Mouse (Mus musculus): ENCODE measurements around the gene Stt3a. TPM values are rescaled to one million over a fixed set of nuclear protein-coding genes. Genes with fewer than 3 reads are reported as not detected.

Gene Stt3a
- total and polyA plus RNA-seq, 2 experiments = 129 to 135 TPM

- Histone ChIP-seq H3K9ac (ENCODE audit: low read depth, low read length) (no peak overlapping the region), H3K79me2 (ENCODE audit: control insufficient read depth, insufficient read depth, low read length) (no peaks in the 10 kb centered on the region), H3K27ac (replicated peaks; ENCODE audit: insufficient read depth, low read depth, low read length) (no peak overlapping the region), H3K27me3 (ENCODE audit: control insufficient read depth, insufficient read depth, low read length) (no peaks in the 10 kb centered on the region), H3K4me1 (ENCODE audit: control insufficient read depth, insufficient read depth, low read length) (peaks cover 9% of the 10 kb centered on the region), H3K36me3 (ENCODE audit: control insufficient read depth, insufficient read depth, low read length) (no peaks in the 10 kb centered on the region), H3K4me3 (ENCODE audit: insufficient read depth, low read depth, low read length) (no peak overlapping the region)
- no peak for TF ChIP-seq POLR2A (IDR thresholded peaks at IDR 0.05; ENCODE audit: extremely low read depth, insufficient read depth, low read length)
- TF ChIP-seq CTCF (IDR thresholded peaks at IDR 0.05; ENCODE audit: low read depth, low read length) = no peak
- 81% methylated on average over 6 of the region's 6 CpGs for WGBS
- no peak for DNase-seq (ENCODE audit: extremely low read depth, low read depth, low spot score)
These were observed 35.9 kb upstream of the Stt3a start for GRCm38 (mm10) chr9:36803386-36803785.

GRCm38 (mm10) chr9:36802951-36803350, 35.5 kb upstream of the Stt3a start:
- WGBS = 86% methylated on average over 3 of the region's 3 CpGs
- no peak overlapping the region for H3K4me3 ChIP-seq (ENCODE audit: insufficient read depth, low read depth, low read length)
- H3K9ac ChIP-seq (ENCODE audit: low read depth, low read length) = no peak overlapping the region
- H3K79me2 ChIP-seq (ENCODE audit: control insufficient read depth, insufficient read depth, low read length) = no peaks in the 10 kb centered on the region
- peaks cover 9% of the 10 kb centered on the region for H3K4me1 ChIP-seq (ENCODE audit: control insufficient read depth, insufficient read depth, low read length)
- no peaks in the 10 kb centered on the region for H3K36me3 ChIP-seq (ENCODE audit: control insufficient read depth, insufficient read depth, low read length)
- no peaks in the 10 kb centered on the region for H3K27me3 ChIP-seq (ENCODE audit: control insufficient read depth, insufficient read depth, low read length)
- no peak for TF ChIP-seq POLR2A (IDR thresholded peaks at IDR 0.05; ENCODE audit: extremely low read depth, insufficient read depth, low read length)
- no peak for TF ChIP-seq CTCF (IDR thresholded peaks at IDR 0.05; ENCODE audit: low read depth, low read length)
- no peak for DNase-seq (ENCODE audit: extremely low read depth, low read depth, low spot score)
- no peak overlapping the region for H3K27ac ChIP-seq (replicated peaks; ENCODE audit: insufficient read depth, low read depth, low read length)

DNA sequence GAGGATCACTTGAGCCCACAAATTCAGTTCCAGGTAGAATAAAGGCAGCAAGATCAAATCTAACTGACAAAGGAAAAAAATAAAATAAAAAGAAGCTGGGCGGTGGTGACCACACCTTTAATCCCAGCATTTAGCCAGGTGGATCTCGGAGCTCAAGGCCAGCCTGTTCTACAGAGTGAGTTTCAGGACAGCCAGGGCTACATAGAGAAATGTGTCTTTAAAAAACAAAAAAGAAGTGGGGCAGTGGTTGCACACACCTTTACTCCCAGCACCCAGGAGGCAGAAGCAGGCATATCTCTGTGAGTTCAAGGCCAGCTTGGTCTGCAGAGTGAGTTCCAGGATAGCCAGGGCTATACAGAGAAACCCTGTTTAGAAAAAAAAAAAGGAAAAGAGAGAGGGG, 34.5 kb upstream of the Stt3a start:
- WGBS = 89% methylated on average over 2 of the region's 2 CpGs
- Histone ChIP-seq H3K36me3 (ENCODE audit: control insufficient read depth, insufficient read depth, low read length) (no peaks in the 10 kb centered on the region), H3K27me3 (ENCODE audit: control insufficient read depth, insufficient read depth, low read length) (no peaks in the 10 kb centered on the region), H3K4me3 (ENCODE audit: insufficient read depth, low read depth, low read length) (no peak overlapping the region), H3K9ac (ENCODE audit: low read depth, low read length) (no peak overlapping the region), H3K79me2 (ENCODE audit: control insufficient read depth, insufficient read depth, low read length) (peaks cover 2% of the 10 kb centered on the region), H3K27ac (replicated peaks; ENCODE audit: insufficient read depth, low read depth, low read length) (no peak overlapping the region), H3K4me1 (ENCODE audit: control insufficient read depth, insufficient read depth, low read length) (peaks cover 10% of the 10 kb centered on the region)
- no peak for DNase-seq (ENCODE audit: extremely low read depth, low read depth, low spot score)
- TF ChIP-seq CTCF (IDR thresholded peaks at IDR 0.05; ENCODE audit: low read depth, low read length) (no peak), POLR2A (IDR thresholded peaks at IDR 0.05; ENCODE audit: extremely low read depth, insufficient read depth, low read length) (no peak)

DNA sequence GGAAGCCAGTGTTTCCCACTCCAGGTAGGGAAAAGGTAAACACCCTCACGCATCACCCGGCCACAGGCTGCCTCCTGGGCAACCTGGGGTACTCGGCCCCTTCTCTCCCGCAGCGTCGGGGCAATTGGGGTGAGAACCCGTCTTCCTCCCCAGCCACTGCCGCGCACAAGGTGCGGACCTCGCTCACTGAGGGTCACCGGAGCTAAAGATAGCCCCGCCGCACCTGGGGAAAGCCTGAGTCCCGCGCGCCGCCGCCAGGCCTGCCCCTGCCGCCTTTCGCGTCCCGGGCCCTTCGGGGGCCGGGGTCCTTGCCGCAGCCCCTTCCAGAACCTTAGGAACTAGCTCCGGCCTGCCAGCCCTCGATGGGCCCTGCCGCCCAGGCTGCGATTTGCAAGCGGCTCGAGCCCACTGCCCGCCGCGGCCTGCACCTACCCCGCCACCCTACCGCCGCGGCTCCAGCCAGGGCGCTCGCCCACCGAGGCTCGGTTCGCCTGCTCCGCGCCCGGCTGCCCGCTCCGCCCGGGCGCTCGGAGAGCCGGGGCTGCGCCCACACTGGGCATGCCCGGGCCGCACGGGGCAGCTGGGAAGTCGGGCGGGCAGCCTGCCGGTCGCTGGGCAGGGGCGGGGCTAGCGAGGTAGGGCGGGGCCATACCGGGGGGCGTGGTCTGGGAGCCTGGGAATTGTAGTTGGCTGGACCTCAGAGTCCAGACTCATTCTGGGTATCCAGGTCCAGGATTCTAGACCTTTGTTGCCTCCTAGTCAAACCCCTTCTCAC, 29.5 kb upstream of the Stt3a start, which contains the start of gene Ei24:
Gene Ei24, minus strand, starts transcription at position 613 of the 775 bp plus-strand sequence.
- H3K27ac ChIP-seq (replicated peaks; ENCODE audit: insufficient read depth, low read depth, low read length) = peak within 1 kb of the TSS; percentile 98
- H3K79me2 ChIP-seq (ENCODE audit: control insufficient read depth, insufficient read depth, low read length) = peaks cover 10% of the 10 kb centered on the region
- TF ChIP-seq CTCF (IDR thresholded peaks at IDR 0.05; ENCODE audit: low read depth, low read length) = no peak
- peak; percentile 82 for TF ChIP-seq POLR2A (IDR thresholded peaks at IDR 0.05; ENCODE audit: extremely low read depth, insufficient read depth, low read length)
- H3K4me3 ChIP-seq (ENCODE audit: insufficient read depth, low read depth, low read length) = peak within 1 kb of the TSS; percentile 95
- WGBS = under 1% methylated on average over 62 of the region's 66 CpGs
- peaks cover 24% of the 10 kb centered on the region for H3K4me1 ChIP-seq (ENCODE audit: control insufficient read depth, insufficient read depth, low read length)
- peak within 1 kb of the TSS; percentile 95 for H3K9ac ChIP-seq (ENCODE audit: low read depth, low read length)
- H3K27me3 ChIP-seq (ENCODE audit: control insufficient read depth, insufficient read depth, low read length) = no peaks in the 10 kb centered on the region
- DNase-seq (ENCODE audit: extremely low read depth, low read depth, low spot score) = peak; percentile 74
- H3K36me3 ChIP-seq (ENCODE audit: control insufficient read depth, insufficient read depth, low read length) = peaks cover 5% of the 10 kb centered on the region; the same call in 1 of the 2 replicates

- no peak for TF ChIP-seq POLR2A (IDR thresholded peaks at IDR 0.05; ENCODE audit: extremely low read depth, insufficient read depth, low read length)
- no peak for TF ChIP-seq CTCF (IDR thresholded peaks at IDR 0.05; ENCODE audit: low read depth, low read length)
- Histone ChIP-seq H3K27ac (replicated peaks; ENCODE audit: insufficient read depth, low read depth, low read length) (peak overlapping the region; percentile 98), H3K27me3 (ENCODE audit: control insufficient read depth, insufficient read depth, low read length) (no peaks in the 10 kb centered on the region), H3K79me2 (ENCODE audit: control insufficient read depth, insufficient read depth, low read length) (peaks cover 10% of the 10 kb centered on the region), H3K4me1 (ENCODE audit: control insufficient read depth, insufficient read depth, low read length) (peaks cover 25% of the 10 kb centered on the region), H3K9ac (ENCODE audit: low read depth, low read length) (peak overlapping the region; percentile 95), H3K4me3 (ENCODE audit: insufficient read depth, low read depth, low read length) (peak overlapping the region; percentile 95), H3K36me3 (ENCODE audit: control insufficient read depth, insufficient read depth, low read length) (peaks cover 8% of the 10 kb centered on the region)
- 5% methylated on average over 5 of the region's 5 CpGs for WGBS
- DNase-seq (ENCODE audit: extremely low read depth, low read depth, low spot score) = peak; percentile 59
These were observed 28.7 kb upstream of the Stt3a start for GRCm38 (mm10) chr9:36796224-36796623.

DNA sequence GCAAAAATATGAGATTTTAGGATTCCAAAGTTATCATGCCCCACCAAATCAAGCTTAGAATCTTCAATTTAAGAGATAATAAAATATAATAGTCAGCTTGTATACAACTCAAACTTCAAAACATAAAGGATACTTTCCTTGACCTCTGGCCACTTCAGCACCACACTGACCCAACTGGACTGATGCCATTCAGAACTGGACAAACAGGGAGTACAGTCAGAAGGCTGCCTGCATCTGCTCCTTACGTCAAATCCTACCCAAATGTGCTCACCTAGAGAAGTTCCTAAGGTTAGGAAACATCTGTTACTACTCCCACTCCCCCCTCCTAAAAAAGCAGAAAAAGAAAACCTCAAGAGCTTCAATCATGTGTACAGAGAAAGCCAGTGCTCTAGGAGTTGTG, 28.1 kb upstream of the Stt3a start:
- TF ChIP-seq CTCF (IDR thresholded peaks at IDR 0.05; ENCODE audit: low read depth, low read length) (no peak), POLR2A (IDR thresholded peaks at IDR 0.05; ENCODE audit: extremely low read depth, insufficient read depth, low read length) (no peak)
- Histone ChIP-seq H3K4me1 (ENCODE audit: control insufficient read depth, insufficient read depth, low read length) (peaks cover 25% of the 10 kb centered on the region), H3K79me2 (ENCODE audit: control insufficient read depth, insufficient read depth, low read length) (peaks cover 12% of the 10 kb centered on the region), H3K4me3 (ENCODE audit: insufficient read depth, low read depth, low read length) (peak overlapping the region; percentile 29; the same call in 1 of the 2 replicates), H3K27me3 (ENCODE audit: control insufficient read depth, insufficient read depth, low read length) (no peaks in the 10 kb centered on the region), H3K9ac (ENCODE audit: low read depth, low read length) (no peak overlapping the region), H3K36me3 (ENCODE audit: control insufficient read depth, insufficient read depth, low read length) (peaks cover 13% of the 10 kb centered on the region), H3K27ac (replicated peaks; ENCODE audit: insufficient read depth, low read depth, low read length) (no peak overlapping the region)
- 18% methylated on average over 1 of the region's 1 CpGs for WGBS
- DNase-seq (ENCODE audit: extremely low read depth, low read depth, low spot score) = peak; percentile 89
